Mouse (Mus musculus): ENCODE measurements around the gene Opa3. TPM values are rescaled to one million over a fixed set of nuclear protein-coding genes. Genes with fewer than 3 reads are reported as not detected.

Opa3 gene
- polyA plus RNA-seq, 1 experiment from 2014 or later, result 39.5 TPM

DNA sequence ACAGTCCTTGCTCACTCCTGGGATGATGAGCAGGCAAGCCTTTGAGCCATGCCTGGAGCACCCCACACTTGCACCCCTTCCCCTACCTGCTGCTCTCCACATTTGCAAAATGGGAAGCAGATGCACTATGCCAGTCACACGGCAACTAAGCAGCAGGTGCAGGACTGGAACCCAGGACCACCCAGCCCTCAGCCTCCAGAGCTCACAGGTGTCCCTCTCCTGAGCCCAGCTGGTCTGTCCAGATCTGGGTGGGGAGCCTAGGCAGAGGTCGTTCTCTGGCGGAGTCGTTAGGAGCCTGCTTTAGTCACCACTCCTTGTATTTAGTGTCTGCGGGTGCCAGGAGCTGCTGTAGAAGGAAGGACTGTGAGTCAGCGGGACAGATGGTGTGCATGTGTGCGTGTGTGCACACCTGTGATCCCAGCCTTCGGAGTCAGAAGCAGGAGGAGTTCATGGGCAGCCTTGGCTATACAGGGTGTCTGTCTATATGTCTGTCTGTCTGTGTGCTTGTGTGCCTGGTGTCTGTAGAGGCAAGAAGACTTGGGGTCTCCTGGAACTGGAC is 12.8 kb downstream of the Opa3 start:
- no peak overlapping the region for H3K27ac ChIP-seq (replicated peaks; ENCODE audit: low read depth, low read length)

DNA sequence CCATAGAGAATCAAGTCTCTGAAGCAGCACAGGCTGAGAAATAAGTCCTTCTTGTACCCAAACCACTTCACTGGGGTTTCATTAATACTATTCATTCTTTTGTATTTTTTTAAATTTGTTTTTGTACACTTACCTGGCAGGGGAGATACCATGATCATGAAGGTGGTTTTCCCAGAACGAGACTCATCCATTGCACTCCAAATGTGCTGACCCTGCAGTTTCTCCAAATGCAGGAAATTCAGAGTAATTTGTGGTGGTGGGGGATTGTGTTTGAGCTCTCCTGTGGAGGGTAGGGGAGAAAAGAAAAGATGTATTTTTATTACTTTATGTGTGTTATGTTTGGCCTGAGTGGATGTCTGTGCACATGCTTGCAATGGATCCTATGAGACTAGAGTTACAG is 13.9 kb downstream of the Opa3 start:
- H3K4me2 ChIP-seq (ENCODE audit: low read depth, low read length), result no peak overlapping the region
- no peaks in the 10 kb centered on the region for H3K4me1 ChIP-seq (ENCODE audit: control insufficient read depth, insufficient read depth, low read length)
- no peaks in the 10 kb centered on the region for H3K9me3 ChIP-seq (replicated peaks; ENCODE audit: control insufficient read depth, low read length)
- no peak for DNase-seq (ENCODE audit: low spot score)
- H3K27me3 ChIP-seq (ENCODE audit: control insufficient read depth, insufficient read depth, low read length), result no peaks in the 10 kb centered on the region
- 86% methylated on average over 1 of the region's 1 CpGs for WGBS
- H3K27ac ChIP-seq (replicated peaks; ENCODE audit: low read depth, low read length), result no peak overlapping the region
- H3K4me3 ChIP-seq (ENCODE audit: low read depth, low read length), result no peak overlapping the region
- ATAC-seq (replicated peaks; ENCODE audit: insufficient number of reproducible peaks, low FRiP score, low TSS enrichment, low read depth), result no peak
- H3K36me3 ChIP-seq (replicated peaks; ENCODE audit: control insufficient read depth, insufficient read depth, low read depth, low read length), result no peaks in the 10 kb centered on the region; the same call in 1 of the 2 replicates
- no peak overlapping the region for H3K9ac ChIP-seq (replicated peaks; ENCODE audit: low read length)

More for the DNA sequence above, 12.8 kb downstream of the Opa3 start:
- 91% methylated on average over 8 of the region's 8 CpGs for WGBS
- Histone ChIP-seq H3K36me3 (replicated peaks; ENCODE audit: control insufficient read depth, insufficient read depth, low read depth, low read length) (no peaks in the 10 kb centered on the region; the same call in 1 of the 2 replicates), H3K27me3 (ENCODE audit: control insufficient read depth, insufficient read depth, low read length) (no peaks in the 10 kb centered on the region), H3K4me2 (ENCODE audit: low read depth, low read length) (no peak overlapping the region), H3K9me3 (replicated peaks; ENCODE audit: control insufficient read depth, low read length) (no peaks in the 10 kb centered on the region), H3K9ac (replicated peaks; ENCODE audit: low read length) (no peak overlapping the region), H3K4me1 (ENCODE audit: control insufficient read depth, insufficient read depth, low read length) (no peaks in the 10 kb centered on the region), H3K4me3 (ENCODE audit: low read depth, low read length) (no peak overlapping the region)
- DNase-seq (ENCODE audit: low spot score), result no peak
- ATAC-seq (replicated peaks; ENCODE audit: insufficient number of reproducible peaks, low FRiP score, low TSS enrichment, low read depth), result no peak

- no peaks in the 10 kb centered on the region for H3K9me3 ChIP-seq (replicated peaks; ENCODE audit: control insufficient read depth, low read length)
- ATAC-seq (replicated peaks; ENCODE audit: insufficient number of reproducible peaks, low FRiP score, low TSS enrichment, low read depth), result no peak
- DNase-seq (ENCODE audit: low spot score), result no peak
Measured at GRCm38 (mm10) chr7:19243858-19244257, 15.7 kb downstream of the Opa3 start.

DNA sequence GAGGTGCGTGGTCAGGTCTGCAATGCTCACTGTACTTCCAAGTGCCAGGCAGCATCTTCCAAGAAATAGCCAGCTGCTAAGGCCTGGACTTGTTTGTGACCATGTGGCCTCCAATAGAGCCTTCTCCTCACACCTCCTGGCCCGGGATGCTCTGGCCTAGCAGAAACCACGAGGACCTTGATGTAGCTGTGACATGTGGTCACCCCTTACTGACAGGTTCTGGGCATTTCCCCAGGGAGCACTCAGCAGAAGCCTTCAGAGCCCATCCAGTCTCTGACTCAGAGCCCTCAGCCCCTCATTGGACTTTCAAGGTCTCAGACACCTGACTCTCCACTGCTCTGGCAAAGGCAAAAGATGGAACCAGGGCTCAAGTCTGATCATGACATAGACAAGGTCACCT is 16.9 kb downstream of the Opa3 start:
- no peak for ATAC-seq (replicated peaks; ENCODE audit: insufficient number of reproducible peaks, low FRiP score, low TSS enrichment, low read depth)
- 93% methylated on average over 3 of the region's 3 CpGs for WGBS

More at GRCm38 (mm10) chr7:19243858-19244257, 15.7 kb downstream of the Opa3 start:
- Histone ChIP-seq H3K9ac (replicated peaks; ENCODE audit: low read length) (no peak overlapping the region), H3K27ac (replicated peaks; ENCODE audit: low read depth, low read length) (no peak overlapping the region), H3K4me3 (ENCODE audit: low read depth, low read length) (no peak overlapping the region), H3K27me3 (ENCODE audit: control insufficient read depth, insufficient read depth, low read length) (no peaks in the 10 kb centered on the region), H3K36me3 (replicated peaks; ENCODE audit: control insufficient read depth, insufficient read depth, low read depth, low read length) (no peaks in the 10 kb centered on the region; the same call in none of the 2 replicates), H3K4me1 (ENCODE audit: control insufficient read depth, insufficient read depth, low read length) (no peaks in the 10 kb centered on the region), H3K4me2 (ENCODE audit: low read depth, low read length) (no peak overlapping the region)
- 81% methylated on average over 5 of the region's 5 CpGs for WGBS

DNA sequence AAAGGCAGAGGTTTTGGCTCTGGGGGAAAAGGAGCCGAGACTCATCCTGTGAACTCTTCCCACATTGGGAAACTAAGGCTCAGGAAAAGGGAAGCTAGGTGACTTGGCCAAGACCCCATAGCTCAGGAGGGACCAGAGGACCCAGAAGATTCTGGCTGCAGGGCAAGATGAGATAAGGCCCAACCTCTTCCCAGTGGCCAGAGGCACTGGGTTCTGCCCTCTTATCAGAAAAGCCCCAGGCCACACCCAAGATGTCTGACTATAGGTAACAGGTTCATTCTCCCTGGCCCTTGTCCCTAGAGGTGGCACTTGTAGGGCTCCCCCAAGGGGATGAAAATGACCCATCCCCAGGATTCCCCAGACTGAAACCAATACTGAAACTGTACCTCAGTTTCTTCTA is 18.7 kb downstream of the Opa3 start:
- Histone ChIP-seq H3K36me3 (replicated peaks; ENCODE audit: control insufficient read depth, insufficient read depth, low read depth, low read length) (no peaks in the 10 kb centered on the region; the same call in none of the 2 replicates), H3K27me3 (ENCODE audit: control insufficient read depth, insufficient read depth, low read length) (no peaks in the 10 kb centered on the region), H3K4me1 (ENCODE audit: control insufficient read depth, insufficient read depth, low read length) (no peaks in the 10 kb centered on the region), H3K9me3 (replicated peaks; ENCODE audit: control insufficient read depth, low read length) (no peaks in the 10 kb centered on the region), H3K27ac (replicated peaks; ENCODE audit: low read depth, low read length) (no peak overlapping the region), H3K4me3 (ENCODE audit: low read depth, low read length) (no peak overlapping the region), H3K4me2 (ENCODE audit: low read depth, low read length) (no peak overlapping the region), H3K9ac (replicated peaks; ENCODE audit: low read length) (no peak overlapping the region)
- DNase-seq (ENCODE audit: low spot score) (no peak), ATAC-seq (replicated peaks; ENCODE audit: insufficient number of reproducible peaks, low FRiP score, low TSS enrichment, low read depth) (no peak)
- 100% methylated on average over 1 of the region's 1 CpGs for WGBS

More for the DNA sequence above, 16.9 kb downstream of the Opa3 start:
- H3K4me1 ChIP-seq (ENCODE audit: control insufficient read depth, insufficient read depth, low read length), result no peaks in the 10 kb centered on the region
- no peaks in the 10 kb centered on the region for H3K27me3 ChIP-seq (ENCODE audit: control insufficient read depth, insufficient read depth, low read length)
- no peak overlapping the region for H3K27ac ChIP-seq (replicated peaks; ENCODE audit: low read depth, low read length)
- DNase-seq (ENCODE audit: low spot score), result no peak
- no peaks in the 10 kb centered on the region for H3K9me3 ChIP-seq (replicated peaks; ENCODE audit: control insufficient read depth, low read length)
- no peak overlapping the region for H3K9ac ChIP-seq (replicated peaks; ENCODE audit: low read length)
- no peak overlapping the region for H3K4me3 ChIP-seq (ENCODE audit: low read depth, low read length)
- H3K4me2 ChIP-seq (ENCODE audit: low read depth, low read length), result no peak overlapping the region
- H3K36me3 ChIP-seq (replicated peaks; ENCODE audit: control insufficient read depth, insufficient read depth, low read depth, low read length), result no peaks in the 10 kb centered on the region; the same call in none of the 2 replicates

GRCm38 (mm10) chr7:19247511-19247910 is 19.4 kb downstream of the Opa3 start:
- Histone ChIP-seq H3K36me3 (replicated peaks; ENCODE audit: control insufficient read depth, insufficient read depth, low read depth, low read length) (no peaks in the 10 kb centered on the region; the same call in none of the 2 replicates), H3K27me3 (ENCODE audit: control insufficient read depth, insufficient read depth, low read length) (no peaks in the 10 kb centered on the region), H3K27ac (replicated peaks; ENCODE audit: low read depth, low read length) (no peak overlapping the region), H3K4me1 (ENCODE audit: control insufficient read depth, insufficient read depth, low read length) (no peaks in the 10 kb centered on the region), H3K4me3 (ENCODE audit: low read depth, low read length) (no peak overlapping the region), H3K9me3 (replicated peaks; ENCODE audit: control insufficient read depth, low read length) (no peaks in the 10 kb centered on the region), H3K4me2 (ENCODE audit: low read depth, low read length) (no peak overlapping the region), H3K9ac (replicated peaks; ENCODE audit: low read length) (no peak overlapping the region)
- ATAC-seq (replicated peaks; ENCODE audit: insufficient number of reproducible peaks, low FRiP score, low TSS enrichment, low read depth) (no peak), DNase-seq (ENCODE audit: low spot score) (no peak)
- 94% methylated on average over 2 of the region's 2 CpGs for WGBS

DNA sequence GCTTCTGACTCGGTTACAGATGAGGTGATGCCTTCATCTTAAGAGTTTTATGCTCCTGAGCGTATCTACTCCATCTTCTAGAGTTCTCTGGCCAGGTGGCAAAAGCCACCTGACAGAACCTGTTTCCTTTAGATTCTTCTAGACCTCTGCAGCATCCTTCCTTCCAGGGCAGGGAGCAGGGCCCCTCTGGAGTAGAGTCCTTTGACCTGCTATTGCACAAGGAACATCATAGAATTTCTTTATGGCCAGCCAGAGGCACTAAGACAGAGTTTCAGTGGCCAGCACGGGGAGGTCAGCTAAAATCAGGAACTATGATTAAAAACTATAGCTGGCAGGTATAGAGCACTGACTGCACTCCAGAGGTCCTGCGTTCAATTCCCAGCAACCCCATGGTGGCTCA is 23.9 kb downstream of the Opa3 start:
- Histone ChIP-seq H3K36me3 (replicated peaks; ENCODE audit: control insufficient read depth, insufficient read depth, low read depth, low read length) (no peaks in the 10 kb centered on the region; the same call in none of the 2 replicates), H3K27me3 (ENCODE audit: control insufficient read depth, insufficient read depth, low read length) (no peaks in the 10 kb centered on the region), H3K9me3 (replicated peaks; ENCODE audit: control insufficient read depth, low read length) (no peaks in the 10 kb centered on the region), H3K4me2 (ENCODE audit: low read depth, low read length) (no peak overlapping the region), H3K4me1 (ENCODE audit: control insufficient read depth, insufficient read depth, low read length) (no peaks in the 10 kb centered on the region), H3K9ac (replicated peaks; ENCODE audit: low read length) (no peak overlapping the region), H3K4me3 (ENCODE audit: low read depth, low read length) (no peak overlapping the region), H3K27ac (replicated peaks; ENCODE audit: low read depth, low read length) (no peak overlapping the region)
- ATAC-seq (replicated peaks; ENCODE audit: insufficient number of reproducible peaks, low FRiP score, low TSS enrichment, low read depth) (no peak), DNase-seq (ENCODE audit: low spot score) (no peak)
- WGBS, result 79% methylated on average over 4 of the region's 4 CpGs

DNA sequence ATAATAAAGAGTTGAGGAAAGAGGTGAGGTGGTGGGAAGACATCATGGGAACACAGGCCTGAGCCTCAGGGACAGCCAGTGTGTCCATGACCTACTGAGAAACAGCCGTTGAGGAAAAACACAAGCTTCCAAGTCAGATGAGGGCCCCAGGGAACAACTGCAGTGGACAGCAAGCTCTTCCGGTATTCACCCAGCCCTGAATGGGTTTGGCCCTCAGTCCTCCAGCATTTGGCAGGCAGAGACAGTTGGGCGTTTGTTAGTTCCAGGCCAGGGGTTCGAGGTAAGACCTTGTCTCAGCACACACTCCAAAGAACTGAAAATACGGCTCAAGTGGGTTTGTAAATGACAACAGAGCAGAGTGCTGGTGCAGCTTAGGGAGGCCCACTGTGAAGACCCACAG is 25.3 kb downstream of the Opa3 start:
- no peaks in the 10 kb centered on the region for H3K4me1 ChIP-seq (ENCODE audit: control insufficient read depth, insufficient read depth, low read length)
- DNase-seq (ENCODE audit: low spot score) (no peak), ATAC-seq (replicated peaks; ENCODE audit: insufficient number of reproducible peaks, low FRiP score, low TSS enrichment, low read depth) (no peak)
- H3K27me3 ChIP-seq (ENCODE audit: control insufficient read depth, insufficient read depth, low read length), result no peaks in the 10 kb centered on the region
- no peaks in the 10 kb centered on the region for H3K9me3 ChIP-seq (replicated peaks; ENCODE audit: control insufficient read depth, low read length)
- no peak overlapping the region for H3K4me3 ChIP-seq (ENCODE audit: low read depth, low read length)
- H3K27ac ChIP-seq (replicated peaks; ENCODE audit: low read depth, low read length), result no peak overlapping the region
- H3K9ac ChIP-seq (replicated peaks; ENCODE audit: low read length), result no peak overlapping the region
- WGBS, result 63% methylated on average over 5 of the region's 5 CpGs
- no peak overlapping the region for H3K4me2 ChIP-seq (ENCODE audit: low read depth, low read length)
- no peaks in the 10 kb centered on the region; the same call in none of the 2 replicates for H3K36me3 ChIP-seq (replicated peaks; ENCODE audit: control insufficient read depth, insufficient read depth, low read depth, low read length)
